Mouse (Mus musculus) heart, adult 11 months (tissue): ENCODE measurements around the gene Pde9a.
A peak's percentile ranks its signal among the peaks of the same experiment; 100 is the strongest.

Source experiments
- DNase-seq: peaks from one replicate; pipeline ENCODE4 v3.0.0; 2022

Pde9a gene

GRCm38 (mm10) chr17:31433978-31434797 is 48.2 kb downstream of the Pde9a start:
- DNase-seq = peak; percentile 94

- DNase-seq = no peak
Observed at GRCm38 (mm10) chr17:31434825-31435325, 48.9 kb downstream of the Pde9a start.

- DNase-seq = peak; percentile 93
Observed at GRCm38 (mm10) chr17:31435934-31436813, 50.2 kb downstream of the Pde9a start.

- DNase-seq = no peak
Observed at GRCm38 (mm10) chr17:31436814-31437406, 50.9 kb downstream of the Pde9a start.

GRCm38 (mm10) chr17:31437482-31437881 is 51.5 kb downstream of the Pde9a start:
- DNase-seq = no peak

- DNase-seq = no peak
Observed at GRCm38 (mm10) chr17:31439978-31440377, 54.0 kb downstream of the Pde9a start.

- DNase-seq = peak; percentile 95
Observed at GRCm38 (mm10) chr17:31442513-31442912, 56.5 kb downstream of the Pde9a start.

GRCm38 (mm10) chr17:31444251-31444650 is 58.2 kb downstream of the Pde9a start:
- no peak for DNase-seq

- peak; percentile 93 for DNase-seq
Observed at GRCm38 (mm10) chr17:31445061-31445731, 59.2 kb downstream of the Pde9a start.

GRCm38 (mm10) chr17:31447766-31448165 is 61.8 kb downstream of the Pde9a start:
- no peak for DNase-seq

- DNase-seq = no peak
Observed at GRCm38 (mm10) chr17:31448519-31448918, 62.5 kb downstream of the Pde9a start.

- DNase-seq = no peak
Observed at GRCm38 (mm10) chr17:31450206-31450605, 64.2 kb downstream of the Pde9a start.

- DNase-seq = no peak
Observed at GRCm38 (mm10) chr17:31451179-31451708, 65.2 kb downstream of the Pde9a start.

- no peak for DNase-seq
Observed at GRCm38 (mm10) chr17:31452816-31453215, 66.8 kb downstream of the Pde9a start.

GRCm38 (mm10) chr17:31453476-31453875 is 67.5 kb downstream of the Pde9a start:
- DNase-seq = peak; percentile 93

- no peak for DNase-seq
Observed at GRCm38 (mm10) chr17:31454056-31454455, 68.0 kb downstream of the Pde9a start.

- DNase-seq = peak; percentile 97
Observed at GRCm38 (mm10) chr17:31456723-31457567, 70.9 kb downstream of the Pde9a start.

GRCm38 (mm10) chr17:31460416-31460815 is 74.4 kb downstream of the Pde9a start:
- no peak for DNase-seq

- no peak for DNase-seq
Observed at GRCm38 (mm10) chr17:31462506-31462905, 76.5 kb downstream of the Pde9a start.

GRCm38 (mm10) chr17:31466854-31467253 is 80.8 kb downstream of the Pde9a start:
- DNase-seq = no peak

GRCm38 (mm10) chr17:31468496-31468895 is 82.5 kb downstream of the Pde9a start:
- no peak for DNase-seq
